Mouse (Mus musculus) mature B cell (primary cell): Measurements from ENCODE around the gene Tspan8.

Experiments used
- in situ Hi-C: fragments of 300-500 bp; cut with MboI; formaldehyde crosslinking; loops from 2 replicates; pipeline ENCODE4 v1.14.3; 2019

The Tspan8 gene

GRCm38 (mm10) chr10:115834017-115834416 is 17.4 kb downstream of the Tspan8 start:
- in situ Hi-C loops, result no loop called here

- in situ Hi-C loops, result no loop called here
These were observed 30.3 kb downstream of the Tspan8 start for GRCm38 (mm10) chr10:115846930-115847329.

DNA sequence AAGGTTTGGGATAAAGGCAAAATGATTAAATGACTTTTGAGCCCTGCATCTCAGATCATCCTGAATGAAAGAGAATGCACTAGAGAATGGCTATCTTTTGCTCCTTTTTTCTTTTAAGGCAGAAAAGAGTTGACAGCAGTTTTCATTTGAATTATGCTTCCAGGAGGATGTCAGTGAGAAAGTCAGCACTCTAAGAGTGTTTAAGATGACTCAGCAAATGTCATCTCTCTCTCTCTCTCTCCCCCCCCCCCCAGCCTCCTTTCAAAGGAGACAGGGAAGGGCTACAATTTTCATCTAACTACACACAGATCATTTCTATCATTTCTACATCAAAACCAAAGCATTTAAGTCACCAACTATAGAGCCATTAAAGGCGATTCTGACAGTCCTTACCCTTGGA is 31.9 kb downstream of the Tspan8 start:
- in situ Hi-C loops, result no loop called here

DNA sequence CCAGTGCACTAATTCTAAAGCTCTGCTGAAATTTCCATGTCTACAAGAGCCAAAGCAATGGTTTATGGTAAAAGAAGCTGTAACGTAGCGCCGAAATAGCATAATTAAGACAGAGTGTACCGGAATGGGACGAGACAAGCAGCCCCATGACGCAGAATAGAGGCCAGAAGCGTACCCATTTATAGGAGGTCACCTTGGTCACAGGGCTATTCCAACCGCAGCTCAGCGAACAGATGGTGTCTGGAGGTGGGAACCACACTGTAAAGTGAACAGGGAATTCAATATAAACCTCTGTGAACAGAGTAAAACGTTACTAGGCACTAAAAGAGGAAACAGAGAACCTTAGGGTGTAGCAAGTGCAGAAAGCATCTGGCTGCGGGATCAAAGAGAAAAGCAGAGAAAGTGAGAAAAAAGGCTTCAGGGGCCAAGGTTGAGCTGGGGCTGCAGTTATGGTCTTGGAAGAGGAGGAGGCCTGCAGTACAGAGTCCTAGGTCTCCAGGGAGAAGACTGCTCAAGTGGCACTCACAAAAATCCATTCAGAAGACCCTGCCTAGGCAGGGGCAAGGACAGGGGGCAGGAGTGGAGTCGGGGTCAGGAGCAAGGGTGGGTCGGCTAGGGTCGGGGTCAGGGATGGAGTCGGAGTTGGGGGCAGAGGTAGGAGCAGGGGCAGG is 43.7 kb downstream of the Tspan8 start:
- in situ Hi-C loops, result no loop called here

- in situ Hi-C loops, result no loop called here
These were observed 45.3 kb downstream of the Tspan8 start for GRCm38 (mm10) chr10:115861967-115862366.

DNA sequence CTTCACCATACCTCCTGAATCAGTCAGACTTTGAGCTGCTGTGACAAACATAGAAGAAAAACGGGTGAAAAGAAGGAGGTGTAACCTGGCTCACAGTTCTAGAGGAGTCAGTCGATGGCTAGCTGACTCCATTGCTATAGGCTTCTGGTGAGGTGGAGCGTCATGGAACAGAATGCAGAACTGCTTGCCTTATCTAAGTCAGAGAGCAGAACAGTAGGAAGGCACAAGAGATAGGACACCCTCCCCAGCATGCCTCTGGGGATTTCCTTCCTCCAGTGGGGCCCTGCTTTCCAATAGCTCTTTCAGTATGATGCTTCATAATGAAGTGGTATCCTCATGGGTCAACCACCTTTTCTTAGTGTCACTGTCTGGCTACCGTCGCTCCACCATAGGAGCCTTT is 66.1 kb downstream of the Tspan8 start:
- in situ Hi-C loops, result no loop called here

GRCm38 (mm10) chr10:115891924-115892323 is 75.3 kb downstream of the Tspan8 start:
- in situ Hi-C loops, result no loop called here

- in situ Hi-C loops, result no loop called here
These were observed 76.3 kb downstream of the Tspan8 start for GRCm38 (mm10) chr10:115892973-115893372.

DNA sequence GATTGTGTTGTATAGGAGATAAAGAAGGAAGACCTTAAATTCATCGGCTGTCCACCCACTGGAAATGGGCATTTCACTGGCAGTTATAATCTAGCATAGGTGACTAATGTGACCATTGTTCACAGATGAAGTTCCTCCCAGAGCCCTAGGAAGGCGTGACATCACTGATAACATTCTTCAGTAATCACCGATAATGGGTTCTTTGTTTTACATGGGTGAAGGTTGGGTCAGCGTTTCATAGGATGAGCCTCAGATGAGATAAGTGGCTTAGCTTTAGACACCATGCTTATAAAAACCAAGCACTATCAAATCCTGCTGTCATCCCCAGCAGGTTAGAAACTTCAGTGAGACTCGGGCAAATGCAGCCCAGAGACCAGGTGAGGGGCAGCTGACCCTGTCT is 77.4 kb downstream of the Tspan8 start:
- in situ Hi-C loops, result no loop called here

GRCm38 (mm10) chr10:115896764-115897163 is 80.1 kb downstream of the Tspan8 start:
- in situ Hi-C loops, result no loop called here

DNA sequence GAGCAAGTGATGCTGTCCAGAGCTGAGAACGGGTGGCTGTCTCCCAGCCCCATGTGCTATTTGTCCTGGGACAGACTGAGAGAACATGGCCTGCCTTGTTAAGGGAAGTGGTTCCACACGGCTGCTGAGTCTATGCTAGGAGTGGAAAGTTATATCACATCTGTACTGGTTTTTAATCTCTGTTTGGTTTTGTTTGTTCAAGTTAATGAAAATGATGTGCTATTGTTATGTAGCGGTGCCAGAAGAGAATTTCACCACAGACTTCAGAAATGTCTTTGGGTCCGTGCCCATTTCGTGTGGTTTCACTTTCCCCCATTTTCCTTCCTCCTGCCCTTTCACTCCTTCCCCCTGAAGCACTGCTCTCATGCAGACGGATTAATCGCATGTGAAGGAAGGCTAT is 80.6 kb downstream of the Tspan8 start:
- in situ Hi-C loops, result no loop called here
